Mouse (Mus musculus) thymus, postnatal 36 days (tissue): ENCODE results near the gene Phlda3.

ENCODE experiments used
- DNase-seq, 2 experiments: peaks; one replicate each; pipeline ENCODE4 v3.0.0; 2022; ENCODE audit warnings: mixed read lengths in 2 of 2

Gene Phlda3

DNA sequence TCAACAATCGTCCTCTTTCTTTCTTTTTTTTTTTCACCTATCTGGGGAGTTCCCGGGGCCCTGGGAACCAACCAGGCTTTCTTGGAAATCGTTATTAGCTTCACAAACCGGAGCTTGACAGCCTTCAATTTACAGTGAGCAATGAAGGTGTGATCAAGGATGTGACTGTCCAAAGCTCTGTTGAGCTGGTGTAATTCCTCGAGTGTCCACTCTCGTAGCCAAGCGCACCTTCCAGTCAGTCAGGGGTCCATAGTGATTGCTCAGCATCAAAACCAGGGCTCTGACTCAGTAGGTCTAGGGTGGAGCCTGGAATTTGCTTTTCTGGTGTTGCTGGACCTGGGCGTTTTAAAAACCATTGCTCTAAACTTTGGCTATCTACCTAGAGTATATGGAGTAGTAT lies 5.7 kb upstream of the Phlda3 start:
- no peak for DNase-seq

GRCm38 (mm10) chr1:135761728-135762127 lies 4.2 kb upstream of the Phlda3 start:
- no peak for DNase-seq

GRCm38 (mm10) chr1:135763503-135764205 lies 2.3 kb upstream of the Phlda3 start:
- no peak for DNase-seq

GRCm38 (mm10) chr1:135764206-135764528 lies 1.8 kb upstream of the Phlda3 start:
- DNase-seq, result no peak

- no peak for DNase-seq
Measured at GRCm38 (mm10) chr1:135766592-135767306, 830 bp downstream of the Phlda3 start.

GRCm38 (mm10) chr1:135767324-135767890 lies 1.5 kb downstream of the Phlda3 start:
- DNase-seq, result no peak

DNA sequence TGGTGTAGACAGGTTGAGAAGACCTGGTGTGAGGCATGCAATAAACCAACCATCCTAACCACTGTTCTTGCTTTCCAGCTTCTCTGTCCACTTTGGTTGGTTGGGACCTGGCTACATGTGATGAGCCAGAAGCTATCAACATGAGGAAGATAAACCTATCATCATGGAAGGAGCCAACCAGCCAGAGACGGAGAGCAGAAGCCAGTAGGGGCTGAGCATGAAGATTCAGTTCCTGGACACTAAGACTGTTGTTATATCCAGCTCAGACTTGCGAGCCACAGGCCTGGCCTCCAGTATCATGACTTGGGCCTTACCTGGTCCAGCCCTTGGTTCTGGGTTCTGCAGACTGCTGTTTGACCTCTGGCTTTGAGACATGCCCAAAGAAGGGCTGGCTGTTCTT lies 2.5 kb downstream of the Phlda3 start:
- no peak for DNase-seq

- DNase-seq, result no peak
Measured at GRCm38 (mm10) chr1:135770237-135770636, 4.3 kb downstream of the Phlda3 start.

DNA sequence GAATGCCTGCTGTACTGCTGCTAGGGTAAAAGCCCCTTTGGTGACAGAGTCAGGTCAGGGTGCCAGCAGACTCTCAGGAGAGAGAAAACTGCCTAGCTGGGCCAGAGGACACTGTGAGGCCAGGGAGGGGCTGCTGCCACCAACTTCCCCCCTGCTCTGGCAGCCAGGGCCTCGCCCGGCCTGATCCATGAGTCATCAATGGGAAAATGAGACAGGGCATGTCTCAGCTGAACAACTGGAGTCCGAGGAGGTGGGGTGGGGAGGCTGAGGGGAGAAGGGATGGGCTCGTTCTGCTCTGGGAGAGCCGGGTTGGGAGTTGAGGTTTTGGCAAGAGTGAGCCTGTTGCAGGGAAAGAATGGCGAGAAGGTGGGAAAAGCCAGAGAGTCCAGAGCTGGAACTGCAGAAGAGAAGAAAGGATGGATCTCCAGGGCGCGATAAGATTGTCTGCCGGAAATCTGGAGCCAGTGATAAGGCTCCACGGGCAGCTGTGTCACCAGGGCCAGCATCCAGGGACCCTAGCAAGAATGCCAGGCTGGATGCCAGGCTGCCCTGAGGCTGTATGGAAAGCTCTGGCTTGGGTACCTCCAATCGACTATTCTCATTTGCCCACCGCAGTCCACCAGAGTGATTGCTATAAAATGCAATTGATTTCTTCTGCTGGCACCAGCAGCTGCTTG lies 5.1 kb downstream of the Phlda3 start:
- DNase-seq, result no peak

DNA sequence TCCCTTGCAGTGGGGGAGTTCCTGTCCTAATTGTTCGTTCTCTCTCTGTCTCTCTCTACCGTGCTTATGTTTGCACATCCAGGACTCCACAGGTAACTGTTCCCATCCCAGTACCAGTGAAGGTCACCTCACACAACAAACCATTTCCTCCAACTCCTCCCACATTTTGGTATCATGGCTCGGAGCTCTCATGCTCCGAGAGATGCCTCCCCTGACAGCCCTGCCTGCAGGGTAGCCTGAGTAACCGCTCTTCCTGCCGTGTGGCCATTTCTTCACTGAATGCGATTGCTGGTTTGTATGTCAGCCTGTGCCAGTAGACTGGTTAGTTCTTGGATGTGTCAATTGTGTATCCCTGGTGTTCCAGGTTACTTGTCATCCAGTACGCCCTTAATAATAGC lies 5.7 kb downstream of the Phlda3 start:
- no peak for DNase-seq

GRCm38 (mm10) chr1:135776596-135776995 lies 10.7 kb downstream of the Phlda3 start:
- DNase-seq, result no peak

DNA sequence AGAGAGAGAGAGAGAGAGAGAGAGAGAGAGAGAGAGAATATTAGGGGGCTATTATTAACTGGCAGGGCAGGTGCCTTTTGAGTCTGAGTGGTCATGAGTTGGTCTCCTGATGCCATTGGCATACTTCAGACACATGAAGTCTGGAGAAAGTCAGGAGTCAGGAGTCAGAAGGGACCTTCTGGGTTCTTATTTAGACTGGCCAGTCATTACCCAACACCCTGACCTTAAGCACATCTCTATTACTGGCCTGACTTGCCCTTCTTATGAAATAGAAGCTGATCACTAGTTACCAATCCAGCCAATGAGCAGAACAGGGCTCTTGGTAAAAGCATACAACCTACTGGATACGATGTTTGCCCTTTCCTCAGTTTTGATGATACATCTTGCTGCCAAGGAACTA lies 11.1 kb downstream of the Phlda3 start:
- no peak for DNase-seq

DNA sequence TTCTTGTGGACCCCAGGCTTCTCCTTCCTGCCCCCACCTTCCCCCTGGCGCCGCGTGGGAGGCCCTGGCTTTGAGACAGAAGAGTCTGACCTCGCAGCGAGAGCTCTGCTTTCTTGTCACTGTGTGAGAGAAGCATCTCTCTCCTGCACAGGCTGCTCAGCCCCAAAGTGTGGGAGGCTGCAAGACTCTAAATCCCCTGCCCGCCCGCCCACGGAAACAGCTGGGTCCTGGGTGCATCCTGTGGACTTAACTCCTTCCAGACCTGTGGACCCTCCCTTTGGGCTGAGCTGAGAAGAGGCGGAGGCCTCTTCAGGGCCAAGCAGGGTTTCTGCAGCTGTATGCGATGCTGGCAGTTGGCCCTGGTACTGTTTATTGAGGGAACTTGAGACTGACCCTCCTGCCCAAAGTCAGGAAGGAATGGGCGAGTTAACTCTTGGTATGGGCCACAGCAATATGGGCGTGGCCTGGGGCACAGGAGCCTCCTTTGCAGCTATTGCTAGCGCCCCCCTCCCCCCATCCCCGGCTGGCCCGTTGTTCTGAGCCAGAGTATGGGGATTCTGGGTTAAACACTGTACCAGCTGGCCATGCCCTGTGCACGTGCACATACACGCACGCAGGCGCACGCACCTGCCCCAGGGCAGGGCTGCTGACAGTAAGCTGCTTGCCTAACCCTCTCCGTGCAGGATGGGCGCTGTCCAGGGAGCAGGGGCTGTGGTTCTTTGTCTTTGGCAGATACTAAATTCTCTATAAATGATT lies 13.0 kb downstream of the Phlda3 start, which contains the start of gene Tnni1:
Gene Tnni1 (plus strand): TSS at position 655 of the 756 bp plus-strand sequence.
- DNase-seq, result peak; percentile 33 to 58

GRCm38 (mm10) chr1:135780649-135781048 lies 14.7 kb downstream of the Phlda3 start:
- no peak for DNase-seq

GRCm38 (mm10) chr1:135781220-135781619 lies 15.3 kb downstream of the Phlda3 start:
- DNase-seq, result peak; percentile 51 to 63

- no peak for DNase-seq
Measured at GRCm38 (mm10) chr1:135782816-135783215, 16.9 kb downstream of the Phlda3 start.

DNA sequence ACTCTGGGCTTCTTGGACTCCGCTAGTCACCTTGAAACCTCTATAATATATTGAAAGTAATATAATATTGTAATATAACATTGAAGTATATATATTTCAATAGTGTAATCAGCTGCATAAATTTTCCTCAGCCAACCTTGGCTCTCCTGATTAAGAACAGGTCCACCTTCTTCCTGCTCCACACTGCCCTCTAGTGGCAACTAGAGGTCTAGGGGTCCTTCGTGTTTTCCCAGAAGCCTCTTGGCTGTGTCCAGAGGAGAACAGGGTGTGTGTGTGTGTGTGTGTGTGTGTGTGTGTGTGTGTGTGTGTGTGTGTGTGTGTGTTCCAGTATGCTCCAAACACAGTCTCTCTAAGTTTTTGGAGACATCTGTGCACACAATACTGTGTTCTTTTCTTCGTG lies 21.9 kb downstream of the Phlda3 start:
- peak; percentile 71 to 76 for DNase-seq

DNA sequence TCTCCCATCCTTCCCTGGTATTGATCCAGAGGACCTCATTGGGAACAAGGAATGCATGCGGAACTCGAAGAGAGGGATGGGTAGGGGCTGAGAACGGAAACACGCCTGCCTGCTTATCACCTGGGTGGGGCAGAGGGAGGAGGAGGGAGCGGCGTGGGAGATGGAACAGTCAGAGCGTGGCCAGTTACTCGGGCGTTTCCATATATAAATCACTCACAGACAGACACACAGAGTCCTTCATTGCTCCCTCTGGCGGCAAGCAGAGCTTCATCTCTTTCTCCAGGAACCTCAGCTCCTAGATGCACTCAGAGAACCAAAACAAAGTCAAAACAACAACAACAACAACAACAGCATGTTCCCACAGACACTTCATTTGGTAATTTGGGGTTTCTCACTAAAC lies 22.8 kb downstream of the Phlda3 start:
- peak; percentile 31 to 42 for DNase-seq

DNA sequence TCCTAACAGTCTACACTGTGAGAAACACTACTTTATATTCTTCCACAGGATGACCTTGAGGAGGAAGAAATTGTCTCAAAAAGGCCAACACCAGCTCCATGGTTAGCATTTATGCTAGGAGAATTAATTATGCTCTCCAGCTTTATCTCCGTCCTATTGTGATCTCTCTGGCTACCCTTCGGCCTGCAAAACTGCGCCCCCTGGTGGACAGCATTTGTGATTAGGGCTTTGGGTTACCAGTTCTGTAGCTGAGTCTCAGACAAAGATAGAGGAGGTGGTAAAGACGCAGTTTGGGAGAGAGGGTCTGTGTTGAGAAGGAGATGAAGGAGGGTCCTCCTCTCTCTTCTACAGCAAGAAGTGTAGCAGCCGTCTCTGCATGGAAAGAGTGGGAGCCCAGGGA lies 23.9 kb downstream of the Phlda3 start:
- peak; percentile 69 to 74 for DNase-seq

GRCm38 (mm10) chr1:135792143-135792939 lies 26.4 kb downstream of the Phlda3 start:
- no peak for DNase-seq

DNA sequence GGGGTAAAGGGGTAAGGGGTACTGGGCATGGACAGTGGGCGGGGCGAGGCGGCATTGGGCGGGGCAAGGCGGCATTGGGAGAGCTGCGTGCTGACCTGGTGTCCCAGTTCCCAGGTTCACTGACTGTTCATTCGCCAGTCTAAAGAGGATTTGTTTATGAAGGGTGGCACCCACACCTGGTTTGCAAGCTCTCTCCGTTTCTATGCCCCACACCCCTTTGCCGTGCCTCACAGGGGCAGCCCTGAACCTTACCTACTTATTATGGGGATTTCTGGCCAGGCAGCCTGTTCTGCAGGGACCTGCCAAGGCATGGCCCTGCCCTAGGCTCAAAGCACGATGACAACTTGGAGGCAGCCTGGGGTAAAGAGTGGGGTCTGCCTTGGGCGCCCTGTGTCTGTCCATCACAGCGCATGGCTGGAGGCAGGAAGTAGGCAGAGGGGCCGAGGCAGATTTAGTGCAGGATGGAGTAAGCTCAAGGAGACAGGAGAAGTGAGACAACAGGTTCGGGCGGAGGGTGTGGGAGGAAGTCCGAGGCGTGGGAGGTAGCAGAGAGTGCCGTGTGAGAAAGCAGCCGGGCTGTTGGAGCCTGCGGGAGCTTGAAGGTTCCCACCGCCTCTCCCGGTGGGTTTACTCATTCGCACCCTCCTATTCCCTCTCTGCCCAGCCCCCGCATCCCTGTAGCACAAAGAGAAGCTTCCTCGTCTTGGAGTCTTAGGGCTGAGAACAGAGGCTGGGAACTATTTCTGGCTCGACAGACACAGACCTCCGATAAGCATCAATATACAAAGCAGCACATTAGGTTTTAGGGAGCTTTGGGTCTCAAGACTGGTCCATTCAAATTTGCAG lies 27.7 kb downstream of the Phlda3 start:
- peak; percentile 24 to 35 for DNase-seq
